Mouse (Mus musculus): Measurements from ENCODE around the gene Nhlrc3.

- no peak for TF ChIP-seq POLR2A (IDR thresholded peaks at IDR 0.05; ENCODE audit: borderline replicate concordance, extremely low read depth, low read depth, low read length)
- no peak for TF ChIP-seq CTCF (IDR thresholded peaks at IDR 0.05; ENCODE audit: insufficient read depth, low read length)
Measured at GRCm38 (mm10) chr3:53466481-53466880, 3.3 kb upstream of the Nhlrc3 start.
